Mouse (Mus musculus): ENCODE measurements around the gene Gm525. TPM values are rescaled to one million over a fixed set of nuclear protein-coding genes. Genes with fewer than 3 reads are reported as not detected.
A peak's percentile ranks its signal among the peaks of the same experiment; 100 is the strongest.

Gene Gm525
- polyA plus RNA-seq, 1 experiment from 2014 or later, result 1.7 TPM

DNA sequence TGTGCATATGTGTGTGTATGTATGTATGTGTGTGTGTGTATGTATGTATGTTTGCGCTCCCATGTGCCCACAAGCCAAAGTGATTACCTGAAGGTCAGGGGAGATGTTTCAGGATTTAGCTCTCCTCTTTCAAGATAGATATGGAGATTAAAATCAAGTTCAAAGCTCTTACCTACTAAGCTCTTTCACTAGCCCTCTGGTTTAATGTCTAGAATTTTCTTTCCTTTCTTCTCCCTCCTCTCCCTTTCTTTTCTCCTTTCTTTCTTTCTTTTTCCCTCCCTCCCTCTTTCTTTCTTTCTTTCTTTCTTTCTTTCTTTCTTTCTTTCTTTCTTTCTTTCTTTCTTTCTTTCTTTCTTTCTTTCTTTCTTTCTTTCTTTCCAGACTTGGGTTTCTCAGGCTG is 6.9 kb upstream of the Gm525 start, which contains the start of gene Dgke:
Gene Dgke, minus strand, starts transcription at position 101 of the 400 bp plus-strand sequence.
- Histone ChIP-seq H3K36me3 (ENCODE audit: control insufficient read depth, insufficient read depth, low read length) (no peaks in the 10 kb centered on the region), H3K9me3 (ENCODE audit: control insufficient read depth, low read length) (no peaks in the 10 kb centered on the region), H3K27me3 (ENCODE audit: control insufficient read depth, insufficient read depth, low read length) (no peaks in the 10 kb centered on the region), H3K9ac (ENCODE audit: low read length) (no peak within 1 kb of the TSS), H3K27ac (replicated peaks) (0 out of 2 replicates have a peak within 1 kb of the TSS, but pooled peaks have one; percentile 35), H3K4me3 (ENCODE audit: low read depth, low read length) (no peak within 1 kb of the TSS), H3K4me2 (replicated peaks; ENCODE audit: low read depth) (no peak within 1 kb of the TSS), H3K4me1 (replicated peaks; ENCODE audit: control insufficient read depth, insufficient read depth) (no peaks in the 10 kb centered on the region)
- TF ChIP-seq CTCF (IDR thresholded peaks at IDR 0.05; ENCODE audit: low read depth), result no peak
- TF ChIP-seq EP300 (optimal IDR thresholded peaks at IDR 0.05), result no peak
- DNase-seq (ENCODE audit: low spot score), result no peak
- 82% methylated on average over 1 of the region's 1 CpGs for WGBS
- ATAC-seq (ENCODE audit: low FRiP score, low TSS enrichment), result no peak

DNA sequence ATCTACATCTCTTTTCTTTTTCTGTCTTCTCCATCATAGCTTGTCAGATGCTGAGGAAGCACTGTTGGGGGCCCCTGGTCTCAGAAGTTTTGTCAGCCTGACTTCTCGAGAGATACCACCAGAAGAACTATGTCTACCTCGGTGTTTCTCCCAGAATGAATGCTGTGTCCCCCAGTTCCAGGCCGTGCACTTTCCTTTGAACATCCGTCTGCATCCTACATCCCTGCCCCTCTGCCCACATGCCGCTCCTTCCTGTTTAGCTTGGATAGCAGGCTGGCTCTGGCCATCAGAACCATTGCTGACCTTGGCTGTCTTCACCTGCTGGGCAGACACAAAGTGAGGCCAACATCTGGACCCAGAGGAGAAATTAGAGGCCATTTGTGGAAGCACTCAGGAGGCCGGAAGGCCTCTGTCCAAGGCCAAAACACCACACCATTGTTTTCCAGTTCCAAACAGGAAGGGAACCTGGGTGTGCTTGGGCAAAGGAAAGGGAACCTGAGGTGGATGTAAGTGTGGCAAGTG is 6.3 kb upstream of the Gm525 start:
- TF ChIP-seq CTCF (IDR thresholded peaks at IDR 0.05; ENCODE audit: low read depth), result no peak
- TF ChIP-seq EP300 (optimal IDR thresholded peaks at IDR 0.05), result no peak
- Histone ChIP-seq H3K9ac (ENCODE audit: low read length) (no peak overlapping the region), H3K36me3 (ENCODE audit: control insufficient read depth, insufficient read depth, low read length) (no peaks in the 10 kb centered on the region), H3K9me3 (ENCODE audit: control insufficient read depth, low read length) (no peaks in the 10 kb centered on the region), H3K4me2 (replicated peaks; ENCODE audit: low read depth) (no peak overlapping the region), H3K27ac (replicated peaks) (0 out of 2 replicates have a peak overlapping the region, but pooled peaks have one; percentile 35), H3K4me1 (replicated peaks; ENCODE audit: control insufficient read depth, insufficient read depth) (no peaks in the 10 kb centered on the region), H3K27me3 (ENCODE audit: control insufficient read depth, insufficient read depth, low read length) (no peaks in the 10 kb centered on the region), H3K4me3 (ENCODE audit: low read depth, low read length) (no peak overlapping the region)
- DNase-seq (ENCODE audit: low spot score), result no peak
- no peak for ATAC-seq (ENCODE audit: low FRiP score, low TSS enrichment)
- WGBS, result 71% methylated on average over 6 of the region's 6 CpGs

DNA sequence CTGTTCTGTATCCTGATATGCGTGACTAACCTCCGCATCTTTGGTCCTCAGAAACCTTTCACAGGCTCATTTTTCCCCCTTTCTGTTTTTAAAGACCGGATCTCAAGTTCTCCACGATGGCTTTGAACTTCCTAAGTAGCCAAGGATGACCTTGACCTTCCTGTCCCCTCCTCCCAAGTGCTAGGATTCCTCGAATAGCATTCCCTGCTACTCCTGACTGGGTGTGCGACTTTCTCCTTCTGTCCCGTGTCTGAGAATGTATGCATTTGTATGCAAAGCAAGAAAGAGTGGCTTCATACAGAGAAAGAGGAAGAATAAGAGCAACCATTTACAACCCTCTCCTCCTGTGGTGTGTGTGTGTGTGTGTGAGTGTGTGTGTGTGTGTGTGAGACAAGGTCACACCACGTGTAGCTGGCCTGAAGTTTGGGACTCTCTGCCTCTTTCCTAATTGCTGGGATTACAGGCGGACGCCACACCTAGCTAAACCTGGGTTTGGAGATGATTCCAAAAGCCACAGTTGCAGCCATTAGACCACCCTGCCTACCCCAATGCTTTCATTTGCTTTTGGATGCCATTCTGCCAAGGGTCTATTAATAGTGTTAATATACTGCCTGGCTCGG is 5.7 kb upstream of the Gm525 start:
- WGBS, result 64% methylated on average over 11 of the region's 11 CpGs
- Histone ChIP-seq H3K27ac (replicated peaks) (0 out of 2 replicates have a peak overlapping the region, but pooled peaks have one; percentile 35), H3K9me3 (ENCODE audit: control insufficient read depth, low read length) (no peaks in the 10 kb centered on the region)

DNA sequence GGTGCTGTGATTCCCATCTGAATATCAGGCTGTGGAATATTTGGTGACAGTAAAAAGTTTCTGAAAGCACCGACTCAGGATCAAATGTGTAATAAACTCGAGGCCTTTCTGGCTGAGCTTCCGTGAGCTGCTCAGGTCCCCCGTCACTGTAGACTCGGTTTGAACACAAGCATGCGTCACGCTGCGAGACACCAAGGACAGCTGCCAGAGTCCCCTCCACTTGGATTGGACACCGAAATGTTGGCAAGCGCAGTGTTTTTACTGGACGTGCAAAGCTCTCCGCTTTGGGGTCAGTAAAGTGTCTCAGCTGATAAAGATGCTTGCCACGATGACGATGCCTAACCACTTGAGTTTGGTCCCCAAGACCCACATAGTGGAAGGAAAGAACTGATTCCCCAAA is 5.0 kb upstream of the Gm525 start:
- H3K36me3 ChIP-seq (ENCODE audit: control insufficient read depth, insufficient read depth, low read length), result no peaks in the 10 kb centered on the region
- H3K4me1 ChIP-seq (replicated peaks; ENCODE audit: control insufficient read depth, insufficient read depth), result no peaks in the 10 kb centered on the region
- H3K27me3 ChIP-seq (ENCODE audit: control insufficient read depth, insufficient read depth, low read length), result no peaks in the 10 kb centered on the region
- no peaks in the 10 kb centered on the region for H3K9me3 ChIP-seq (ENCODE audit: control insufficient read depth, low read length)
- WGBS, result 89% methylated on average over 14 of the region's 14 CpGs
- H3K4me2 ChIP-seq (replicated peaks; ENCODE audit: low read depth), result no peak overlapping the region
- TF ChIP-seq CTCF (IDR thresholded peaks at IDR 0.05; ENCODE audit: low read depth), result no peak
- no peak for TF ChIP-seq EP300 (optimal IDR thresholded peaks at IDR 0.05)
- H3K4me3 ChIP-seq (ENCODE audit: low read depth, low read length), result no peak overlapping the region
- no peak overlapping the region for H3K27ac ChIP-seq (replicated peaks)
- DNase-seq (ENCODE audit: low spot score), result no peak
- H3K9ac ChIP-seq (ENCODE audit: low read length), result no peak overlapping the region
- no peak for ATAC-seq (ENCODE audit: low FRiP score, low TSS enrichment)

More for the DNA sequence above, 5.7 kb upstream of the Gm525 start:
- Histone ChIP-seq H3K27me3 (ENCODE audit: control insufficient read depth, insufficient read depth, low read length) (no peaks in the 10 kb centered on the region), H3K9ac (ENCODE audit: low read length) (no peak overlapping the region), H3K36me3 (ENCODE audit: control insufficient read depth, insufficient read depth, low read length) (no peaks in the 10 kb centered on the region), H3K4me2 (replicated peaks; ENCODE audit: low read depth) (no peak overlapping the region), H3K4me3 (ENCODE audit: low read depth, low read length) (no peak overlapping the region), H3K4me1 (replicated peaks; ENCODE audit: control insufficient read depth, insufficient read depth) (no peaks in the 10 kb centered on the region)
- TF ChIP-seq EP300 (optimal IDR thresholded peaks at IDR 0.05) (no peak), CTCF (IDR thresholded peaks at IDR 0.05; ENCODE audit: low read depth) (no peak)
- ATAC-seq (ENCODE audit: low FRiP score, low TSS enrichment) (no peak), DNase-seq (ENCODE audit: low spot score) (no peak)

DNA sequence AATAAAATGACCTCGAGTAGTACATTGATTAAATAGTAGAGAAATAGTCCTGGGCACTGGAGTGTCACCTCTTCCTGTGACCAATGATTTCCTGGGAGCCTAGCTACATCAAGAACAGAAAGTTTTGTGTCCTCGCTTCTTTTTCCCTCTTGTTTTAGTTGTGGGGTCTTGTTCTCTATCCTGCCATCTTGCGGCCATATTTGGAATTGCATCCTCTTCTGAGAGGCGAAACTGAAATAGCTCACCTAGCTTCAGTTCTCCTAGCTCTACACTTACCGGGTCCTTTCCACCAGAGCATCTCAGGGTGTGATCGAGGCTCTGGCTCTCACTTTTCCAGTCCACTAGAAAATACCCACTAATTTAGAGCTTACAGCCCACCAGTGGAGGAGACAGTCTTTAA is 4.3 kb upstream of the Gm525 start:
- DNase-seq (ENCODE audit: low spot score), result peak; percentile 57
- ATAC-seq (ENCODE audit: low FRiP score, low TSS enrichment), result no peak

DNA sequence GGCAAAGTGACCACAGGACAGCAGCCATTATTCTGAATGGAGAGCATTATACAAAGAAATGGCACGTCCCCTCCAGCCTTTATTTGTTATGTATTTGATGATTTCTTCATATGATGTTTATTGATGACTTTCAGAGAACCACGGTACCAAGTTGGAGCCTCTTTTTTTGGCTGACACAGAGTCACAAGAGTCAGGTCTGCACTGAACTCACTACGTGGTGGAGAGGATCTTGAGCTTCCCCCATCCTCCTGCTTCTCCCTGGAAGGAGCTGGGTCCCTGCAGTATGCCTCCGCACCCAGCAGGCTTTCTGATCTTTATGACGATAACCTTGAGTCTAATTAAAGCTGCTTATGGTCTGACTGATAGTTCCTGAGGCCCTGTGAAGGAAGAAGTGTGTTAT is 2.1 kb upstream of the Gm525 start:
- no peak for DNase-seq (ENCODE audit: low spot score)
- no peaks in the 10 kb centered on the region for H3K9me3 ChIP-seq (ENCODE audit: control insufficient read depth, low read length)
- no peak overlapping the region for H3K9ac ChIP-seq (ENCODE audit: low read length)
- H3K4me2 ChIP-seq (replicated peaks; ENCODE audit: low read depth), result no peak overlapping the region
- no peak overlapping the region for H3K27ac ChIP-seq (replicated peaks)
- TF ChIP-seq EP300 (optimal IDR thresholded peaks at IDR 0.05) (no peak), CTCF (IDR thresholded peaks at IDR 0.05; ENCODE audit: low read depth) (no peak)
- H3K36me3 ChIP-seq (ENCODE audit: control insufficient read depth, insufficient read depth, low read length), result no peaks in the 10 kb centered on the region
- 67% methylated on average over 5 of the region's 5 CpGs for WGBS
- H3K4me3 ChIP-seq (ENCODE audit: low read depth, low read length), result no peak overlapping the region
- no peak for ATAC-seq (ENCODE audit: low FRiP score, low TSS enrichment)
- H3K4me1 ChIP-seq (replicated peaks; ENCODE audit: control insufficient read depth, insufficient read depth), result no peaks in the 10 kb centered on the region
- no peaks in the 10 kb centered on the region for H3K27me3 ChIP-seq (ENCODE audit: control insufficient read depth, insufficient read depth, low read length)

More for the DNA sequence above, 4.3 kb upstream of the Gm525 start:
- Histone ChIP-seq H3K27me3 (ENCODE audit: control insufficient read depth, insufficient read depth, low read length) (no peaks in the 10 kb centered on the region), H3K4me1 (replicated peaks; ENCODE audit: control insufficient read depth, insufficient read depth) (no peaks in the 10 kb centered on the region), H3K4me3 (ENCODE audit: low read depth, low read length) (no peak overlapping the region), H3K27ac (replicated peaks) (no peak overlapping the region), H3K9me3 (ENCODE audit: control insufficient read depth, low read length) (no peaks in the 10 kb centered on the region), H3K9ac (ENCODE audit: low read length) (no peak overlapping the region), H3K36me3 (ENCODE audit: control insufficient read depth, insufficient read depth, low read length) (no peaks in the 10 kb centered on the region), H3K4me2 (replicated peaks; ENCODE audit: low read depth) (no peak overlapping the region)
- 20% methylated on average over 6 of the region's 6 CpGs for WGBS
- TF ChIP-seq EP300 (optimal IDR thresholded peaks at IDR 0.05) (no peak), CTCF (IDR thresholded peaks at IDR 0.05; ENCODE audit: low read depth) (peak; percentile 85)

Measured in stomach, postnatal 0 days (tissue).